Mouse (Mus musculus) stomach, embryonic 15.5 days (tissue): ENCODE results near the gene Syt15. TPM values are rescaled to one million over a fixed set of nuclear protein-coding genes. Genes with fewer than 3 reads are reported as not detected.
A peak's percentile ranks its signal among the peaks of the same experiment; 100 is the strongest.
"Not testable (repeated sequence)": the region's sequence is repeated elsewhere in the genome, so short reads cannot be mapped to it uniquely, and the experiment has no call there.

Experiments
- ATAC-seq: fragments of 200-750 bp; cut with Nextera tagmentation; 2 replicates; pipeline ENCODE4 v1.8.0; 2017; ENCODE audit warnings: low read depth, moderate number of reproducible peaks, moderate TSS enrichment; ENCODE audit not compliant: insufficient read depth, low FRiP score
- H3K27ac ChIP-seq: fragments of 300-500 bp; sonication (generic); 2 replicates; pipeline ENCODE4 v1.5.1; 2015; ENCODE audit warnings: mild to moderate bottlenecking, inconsistent platforms
- H3K27me3 ChIP-seq: fragments of 300-500 bp; sonication (generic); replicated peaks from 2 replicates; pipeline ENCODE4 v1.6.1; 2015; ENCODE audit warnings: inconsistent platforms
- H3K36me3 ChIP-seq: fragments of 300-500 bp; sonication (generic); 2 replicates; pipeline ENCODE4 v1.6.1; 2015; ENCODE audit warnings: inconsistent platforms
- H3K4me1 ChIP-seq: fragments of 300-500 bp; sonication (generic); 2 replicates; pipeline ENCODE4 v1.6.1; 2015; ENCODE audit warnings: inconsistent platforms
- H3K4me2 ChIP-seq: fragments of 300-500 bp; sonication (generic); 2 replicates; pipeline ENCODE4 v1.6.1; 2015; ENCODE audit warnings: mild to moderate bottlenecking, inconsistent platforms
- H3K4me3 ChIP-seq: fragments of 300-500 bp; sonication (generic); replicated peaks from 2 replicates; pipeline ENCODE4 v1.5.1; 2015; ENCODE audit warnings: inconsistent platforms
- H3K9ac ChIP-seq: fragments of 300-500 bp; sonication (generic); 2 replicates; pipeline ENCODE4 v1.6.1; 2015; ENCODE audit warnings: inconsistent platforms
- H3K9me3 ChIP-seq: fragments of 300-500 bp; sonication (generic); 2 replicates; pipeline ENCODE4 v1.6.1; 2016; ENCODE audit warnings: inconsistent platforms
- WGBS: fragments of 180-500 bp; shearing (Covaris S2); methylation state at CpG from one replicate; pipeline ENCODE4 v1.1.7; 2015; 5-methylcytosine and 5-hydroxymethylcytosine counted together
- polyA plus RNA-seq: library from polyadenylated mRNA; unstranded; fragments of >200 nt; fragmentation: Nextera tagmentation; extraction: Ambion mirVana; gene quantifications from 2 replicates; pipeline ENCODE4 v1.2.1, GENCODE M21; 2015

Syt15 gene
- polyA plus RNA-seq, 1 experiment from 2014 or later = 0.92 TPM

DNA sequence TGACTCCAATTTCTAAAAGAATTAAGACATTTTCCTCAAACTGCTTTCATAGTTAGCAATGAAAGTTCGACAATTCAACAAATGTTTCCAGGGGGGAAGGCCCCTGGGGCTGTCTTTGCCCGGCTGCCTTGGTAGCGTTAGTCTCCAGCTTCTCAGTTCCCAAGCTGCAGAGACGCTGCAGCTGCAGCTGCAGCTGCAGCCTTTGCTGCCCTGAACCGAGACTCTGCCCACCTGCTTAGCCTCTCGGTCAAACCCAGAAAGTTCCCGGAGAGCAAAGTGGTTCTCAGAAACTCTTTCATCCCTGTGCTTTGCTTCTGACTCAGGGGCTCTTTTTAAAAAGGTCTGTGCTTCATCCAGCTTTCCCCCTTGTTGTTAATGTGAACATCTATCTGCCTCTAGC, 12.9 kb downstream of the Syt15 start:
- Histone ChIP-seq H3K4me3 (no peak overlapping the region), H3K4me1 (peaks cover 5% of the 10 kb centered on the region), H3K36me3 (no peaks in the 10 kb centered on the region), H3K4me2 (no peak overlapping the region), H3K27ac (no peak overlapping the region), H3K9me3 (no peaks in the 10 kb centered on the region), H3K9ac (no peak overlapping the region), H3K27me3 (no peaks in the 10 kb centered on the region)
- 61% methylated on average over 7 of the region's 7 CpGs for WGBS
- no peak for ATAC-seq

DNA sequence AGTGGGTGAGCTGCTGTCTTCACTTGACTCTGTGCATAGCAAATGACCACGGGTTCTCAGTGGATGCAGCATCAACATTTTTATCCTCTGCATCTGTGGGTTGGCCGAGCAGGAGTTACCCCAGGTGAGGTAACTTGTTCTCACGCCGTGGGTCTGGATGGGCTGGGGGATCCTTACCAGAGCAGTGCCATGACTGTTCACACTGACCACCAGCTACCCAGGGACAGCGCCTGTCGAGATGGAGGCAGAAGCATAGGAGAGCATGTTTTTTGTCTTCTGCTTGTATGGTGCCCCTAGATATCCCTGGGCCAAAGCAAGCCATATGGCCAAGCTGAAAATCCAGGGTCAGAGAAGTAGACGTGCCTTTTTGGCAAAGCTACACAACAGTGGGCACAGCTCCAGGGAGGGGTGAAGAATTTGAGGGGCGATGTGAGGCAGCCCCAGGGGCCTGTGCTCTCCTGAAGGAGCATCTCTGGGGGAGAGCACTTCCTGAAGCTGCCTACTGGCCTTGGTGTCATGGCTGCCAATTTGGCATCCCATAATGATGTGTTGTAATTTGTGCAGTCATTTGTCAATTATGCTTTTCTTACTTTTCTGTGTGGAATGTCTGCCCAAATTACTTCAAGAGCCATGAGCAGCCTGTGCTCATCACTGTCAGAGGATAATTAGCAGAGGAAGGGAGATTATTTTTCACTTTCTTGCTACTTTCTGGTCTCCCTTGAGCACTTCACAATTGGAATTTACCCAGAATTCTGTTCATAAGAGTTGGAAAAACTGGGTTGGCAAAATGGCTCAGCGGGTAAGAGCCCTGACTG, 13.7 kb downstream of the Syt15 start:
- no peak overlapping the region for H3K9ac ChIP-seq
- H3K27me3 ChIP-seq = no peaks in the 10 kb centered on the region
- peaks cover 5% of the 10 kb centered on the region for H3K4me1 ChIP-seq
- H3K27ac ChIP-seq = no peak overlapping the region
- H3K36me3 ChIP-seq = no peaks in the 10 kb centered on the region
- H3K4me2 ChIP-seq = no peak overlapping the region
- no peaks in the 10 kb centered on the region for H3K9me3 ChIP-seq
- H3K4me3 ChIP-seq = no peak overlapping the region
- ATAC-seq = no peak
- 81% methylated on average over 9 of the region's 9 CpGs for WGBS

DNA sequence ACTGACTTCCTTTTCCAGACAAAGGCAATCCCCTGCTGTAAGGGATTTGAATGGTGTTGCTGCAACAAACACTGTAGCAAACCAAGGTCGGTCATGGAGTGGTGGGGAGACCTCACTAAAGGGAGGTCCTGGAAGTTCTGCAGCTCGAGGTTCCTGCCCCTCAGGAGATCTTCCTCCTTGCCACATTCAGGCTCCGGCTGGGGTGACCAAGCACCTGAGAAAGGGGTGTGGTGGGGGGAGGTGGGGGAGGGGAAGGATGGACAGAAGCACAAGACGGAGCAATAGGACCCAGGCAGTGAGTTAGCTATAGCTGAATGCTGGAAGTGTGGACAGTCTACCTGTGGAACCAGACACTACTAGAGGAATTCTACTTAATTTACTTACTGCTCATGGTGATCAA, 14.5 kb downstream of the Syt15 start:
- H3K4me1 ChIP-seq = peaks cover 5% of the 10 kb centered on the region
- no peak for ATAC-seq
- WGBS = 69% methylated on average over 4 of the region's 4 CpGs
- no peaks in the 10 kb centered on the region for H3K36me3 ChIP-seq
- no peaks in the 10 kb centered on the region for H3K27me3 ChIP-seq
- H3K4me2 ChIP-seq = no peak overlapping the region
- H3K4me3 ChIP-seq = no peak overlapping the region
- no peak overlapping the region for H3K27ac ChIP-seq
- H3K9ac ChIP-seq = no peak overlapping the region
- no peaks in the 10 kb centered on the region for H3K9me3 ChIP-seq

DNA sequence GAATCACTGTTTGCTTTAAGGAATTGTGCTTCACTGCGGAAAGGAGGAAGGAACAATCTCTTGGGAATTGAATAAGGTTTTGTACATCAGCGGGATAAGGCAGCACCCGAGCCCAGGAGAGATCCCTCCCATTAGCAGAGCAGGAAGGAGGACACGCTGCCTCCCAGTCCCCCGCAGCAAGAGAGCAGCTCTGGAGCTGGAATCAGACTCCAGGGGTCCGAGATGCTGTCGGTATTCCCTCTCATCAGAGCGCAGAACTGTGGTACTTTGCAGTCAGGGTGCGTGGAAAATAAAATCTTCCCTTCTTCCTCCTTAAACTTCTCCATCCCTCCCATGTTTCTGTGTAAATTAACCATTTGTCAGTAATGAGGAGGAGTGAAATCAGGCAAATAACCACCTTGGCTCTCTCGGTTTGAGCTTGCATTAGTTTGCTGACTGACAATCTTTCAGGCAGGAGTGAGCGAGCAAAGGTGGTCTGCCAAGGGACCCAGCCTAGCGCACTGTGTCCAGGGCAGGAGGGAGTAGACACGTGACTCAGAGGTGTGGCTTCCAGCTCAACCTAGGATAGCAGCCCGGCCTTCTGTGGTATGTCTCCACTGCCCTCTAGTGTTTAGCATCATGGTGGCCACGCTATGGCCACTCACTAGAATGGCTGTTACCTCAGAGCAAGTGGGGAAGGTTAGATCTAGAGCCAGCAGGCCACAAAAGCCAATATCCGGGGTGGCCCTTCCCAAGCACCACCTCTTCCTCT, 15.4 kb downstream of the Syt15 start:
- Histone ChIP-seq H3K27me3 (no peaks in the 10 kb centered on the region), H3K4me2 (peak overlapping the region; percentile 69), H3K27ac (no peak overlapping the region), H3K9ac (no peak overlapping the region), H3K9me3 (no peaks in the 10 kb centered on the region), H3K4me3 (peak overlapping the region; percentile 39), H3K36me3 (no peaks in the 10 kb centered on the region), H3K4me1 (peaks cover 5% of the 10 kb centered on the region)
- 5% methylated on average over 16 of the region's 16 CpGs for WGBS
- ATAC-seq = peak; percentile 98

DNA sequence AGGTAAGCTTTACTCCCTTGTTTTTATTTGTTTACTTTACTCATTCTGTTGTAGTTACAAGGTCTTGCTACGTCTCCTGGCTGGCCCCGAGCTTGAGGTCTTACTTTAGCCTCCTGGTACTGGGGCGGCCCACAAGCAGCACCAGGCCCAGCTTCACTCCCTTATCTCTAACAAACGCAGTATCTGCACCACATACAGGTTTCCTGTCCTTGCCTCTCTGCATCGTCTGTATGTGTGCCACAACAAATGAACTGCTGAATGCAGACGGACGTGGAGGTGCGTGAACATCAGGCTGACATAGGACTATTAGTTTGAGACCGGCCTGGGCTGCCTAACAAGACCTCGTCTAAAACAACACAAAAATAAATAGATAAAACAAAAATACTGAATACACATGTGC, 20.9 kb downstream of the Syt15 start:
- Histone ChIP-seq H3K4me3 (no peak overlapping the region), H3K27ac (no peak overlapping the region), H3K9me3 (no peaks in the 10 kb centered on the region), H3K4me1 (no peaks in the 10 kb centered on the region), H3K9ac (no peak overlapping the region), H3K4me2 (no peak overlapping the region), H3K36me3 (no peaks in the 10 kb centered on the region), H3K27me3 (no peaks in the 10 kb centered on the region)
- ATAC-seq = no peak
- 61% methylated on average over 10 of the region's 10 CpGs for WGBS

DNA sequence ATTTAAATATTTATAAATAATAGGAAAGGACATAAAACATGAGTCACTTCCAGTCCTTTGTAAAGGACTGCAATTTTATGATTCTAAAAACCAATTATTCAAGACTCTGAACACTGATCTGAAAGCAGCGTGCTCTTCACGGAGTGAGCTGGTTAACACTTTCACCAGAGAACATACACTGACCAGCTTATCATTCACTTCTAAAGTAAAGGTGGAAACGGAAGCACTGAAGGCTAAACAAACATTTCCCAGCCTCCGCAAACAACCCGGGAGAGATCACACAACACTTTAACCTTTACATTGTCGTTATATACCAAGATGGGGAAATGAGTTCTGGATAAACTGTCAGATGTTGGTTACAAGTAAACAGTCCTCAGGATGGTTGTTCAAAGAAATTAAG, 21.3 kb downstream of the Syt15 start:
- Histone ChIP-seq H3K4me2 (no peak overlapping the region), H3K27me3 (no peaks in the 10 kb centered on the region), H3K4me1 (no peaks in the 10 kb centered on the region), H3K9ac (no peak overlapping the region), H3K9me3 (no peaks in the 10 kb centered on the region), H3K4me3 (no peak overlapping the region), H3K36me3 (no peaks in the 10 kb centered on the region), H3K27ac (no peak overlapping the region)
- WGBS = 45% methylated on average over 6 of the region's 6 CpGs
- no peak; the same call in 1 of the 2 replicates for ATAC-seq

DNA sequence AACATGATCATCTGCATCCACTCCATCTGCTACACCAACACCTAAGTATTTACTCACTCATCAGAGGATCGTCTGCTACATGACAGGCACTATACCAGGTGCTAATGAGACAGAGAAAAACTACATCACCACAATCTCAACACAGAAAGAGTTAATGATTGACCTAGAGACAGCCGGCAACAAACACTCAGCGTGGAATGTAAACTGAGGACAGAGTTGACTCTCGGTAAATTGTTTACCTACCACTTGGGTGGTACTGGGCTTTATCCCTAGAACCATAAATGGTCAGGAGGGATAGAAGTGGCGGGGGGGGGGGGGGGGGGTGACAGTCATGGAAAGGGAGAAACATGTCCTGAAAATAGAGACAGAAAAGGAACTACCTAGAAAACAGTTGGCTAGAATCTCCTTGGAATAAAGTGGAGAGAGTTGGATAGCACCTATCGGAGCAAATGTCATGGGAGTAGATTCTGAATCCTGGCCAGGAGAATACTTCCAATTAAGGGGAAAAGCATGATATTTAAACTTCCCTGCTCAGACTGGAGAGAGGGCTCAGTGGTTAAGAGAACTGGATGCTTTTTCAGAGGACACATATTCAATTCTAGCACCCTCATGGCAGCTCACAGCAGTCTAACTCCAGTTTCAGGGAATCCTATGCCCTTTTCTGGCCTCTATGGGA, 33.2 kb downstream of the Syt15 start:
- 32% methylated on average over 6 of the region's 6 CpGs for WGBS
- Histone ChIP-seq H3K9me3 (no peaks in the 10 kb centered on the region), H3K4me1 (no peaks in the 10 kb centered on the region), H3K27me3 (no peaks in the 10 kb centered on the region), H3K4me2 (no peak overlapping the region), H3K27ac (no peak overlapping the region), H3K36me3 (no peaks in the 10 kb centered on the region), H3K4me3 (no peak overlapping the region), H3K9ac (no peak overlapping the region)
- ATAC-seq = no peak

DNA sequence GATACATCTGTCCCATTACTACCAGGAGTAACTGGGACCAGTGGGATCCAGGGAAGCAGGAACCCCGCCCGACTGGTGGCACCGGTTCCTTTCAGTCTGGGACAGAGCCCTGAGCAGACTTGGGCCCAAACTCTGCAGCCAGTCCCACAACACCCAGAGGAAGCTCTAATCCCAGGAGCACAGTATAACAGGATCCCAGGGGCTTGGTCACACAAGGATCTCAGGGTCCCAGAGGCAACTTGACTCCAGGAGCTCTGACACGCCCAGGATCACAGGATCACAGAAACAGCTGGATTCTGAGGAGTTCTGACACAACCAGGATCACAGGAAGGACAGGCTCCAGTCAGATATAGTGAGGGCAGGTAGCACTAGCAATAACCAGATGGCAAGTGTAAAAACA, 33.9 kb downstream of the Syt15 start:
- Histone ChIP-seq H3K4me3 (no peak overlapping the region), H3K4me2 (no peak overlapping the region), H3K4me1 (no peaks in the 10 kb centered on the region), H3K36me3 (no peaks in the 10 kb centered on the region), H3K9ac (no peak overlapping the region), H3K27me3 (no peaks in the 10 kb centered on the region), H3K27ac (no peak overlapping the region), H3K9me3 (no peaks in the 10 kb centered on the region)
- ATAC-seq = no peak
- 77% methylated on average over 4 of the region's 4 CpGs for WGBS

DNA sequence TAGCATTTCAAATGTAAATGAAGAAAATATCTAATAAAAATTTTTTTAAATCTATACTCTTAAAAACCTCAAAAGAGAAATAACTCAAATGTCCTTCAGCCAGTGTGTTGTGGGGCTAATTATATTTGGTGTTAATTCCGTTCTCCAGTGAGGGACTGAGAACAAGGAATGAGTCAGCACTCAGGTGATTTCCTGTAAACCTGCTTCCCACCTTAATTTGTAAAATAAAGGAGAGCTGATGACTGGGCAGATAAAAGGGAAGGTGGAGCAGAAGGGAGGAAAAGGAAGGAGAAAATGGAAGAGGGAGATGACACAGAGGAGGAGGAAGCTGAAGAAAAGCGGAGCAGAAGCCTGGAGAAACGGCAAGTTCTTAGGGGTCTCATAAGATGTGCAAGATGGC, 39.1 kb downstream of the Syt15 start:
- not testable (repeated sequence) for H3K4me3 ChIP-seq, H3K4me2 ChIP-seq, H3K27me3 ChIP-seq, H3K9me3 ChIP-seq, H3K27ac ChIP-seq, H3K36me3 ChIP-seq, H3K4me1 ChIP-seq, H3K9ac ChIP-seq, ATAC-seq
- WGBS = 66% methylated on average over 3 of the region's 3 CpGs

DNA sequence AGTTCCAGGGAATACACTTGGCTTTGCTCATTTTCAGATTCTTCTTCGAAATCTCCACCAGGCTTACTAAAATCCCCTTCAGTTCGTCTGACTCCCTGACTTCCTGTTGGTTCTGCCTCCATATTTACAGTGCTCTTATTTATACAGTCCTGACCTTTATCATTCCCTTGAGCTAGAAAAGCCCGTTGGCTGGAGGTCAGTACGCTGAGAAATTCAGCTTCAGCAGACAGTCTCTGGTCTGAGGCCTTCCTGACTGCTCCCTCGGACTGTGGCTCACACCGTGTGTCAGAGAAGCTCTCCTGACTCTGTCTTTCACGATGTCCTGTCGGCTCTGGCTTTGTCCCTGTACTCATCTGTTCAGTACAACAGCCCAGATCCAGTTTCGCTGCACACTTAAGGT, 48.7 kb downstream of the Syt15 start:
- H3K4me3 ChIP-seq = no peak overlapping the region
- H3K27me3 ChIP-seq = no peaks in the 10 kb centered on the region
- H3K9me3 ChIP-seq = no peaks in the 10 kb centered on the region
- H3K27ac ChIP-seq = no peak overlapping the region
- 56% methylated on average over 9 of the region's 9 CpGs for WGBS
- no peak overlapping the region for H3K9ac ChIP-seq
- no peaks in the 10 kb centered on the region for H3K4me1 ChIP-seq
- no peak overlapping the region for H3K4me2 ChIP-seq
- H3K36me3 ChIP-seq = no peaks in the 10 kb centered on the region
- ATAC-seq = no peak

DNA sequence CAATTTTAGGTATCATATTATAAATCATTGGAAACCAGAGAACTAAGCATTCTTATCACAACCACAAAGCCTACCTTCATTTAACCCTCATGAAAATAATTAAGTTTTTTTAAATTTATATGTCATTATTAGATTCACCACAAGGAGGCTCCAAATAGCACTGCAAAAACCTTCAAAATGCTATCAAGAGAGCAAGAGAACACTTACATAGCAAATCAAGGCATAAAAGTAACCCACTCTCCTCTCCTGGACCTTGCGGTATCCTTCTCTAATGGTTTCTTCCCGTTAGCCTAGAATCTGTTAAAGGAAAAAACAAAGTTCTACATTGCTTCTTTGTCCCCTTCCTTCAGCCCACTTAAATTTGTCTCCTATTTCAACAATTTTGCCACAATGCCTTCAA, 53.9 kb downstream of the Syt15 start:
- no peaks in the 10 kb centered on the region for H3K9me3 ChIP-seq
- no peaks in the 10 kb centered on the region for H3K27me3 ChIP-seq
- ATAC-seq = no peak
- no peak overlapping the region for H3K9ac ChIP-seq
- WGBS = 50% methylated on average over 2 of the region's 2 CpGs
- no peak overlapping the region for H3K4me3 ChIP-seq
- no peak overlapping the region for H3K4me2 ChIP-seq
- no peak overlapping the region for H3K27ac ChIP-seq
- no peaks in the 10 kb centered on the region for H3K4me1 ChIP-seq
- no peaks in the 10 kb centered on the region for H3K36me3 ChIP-seq

DNA sequence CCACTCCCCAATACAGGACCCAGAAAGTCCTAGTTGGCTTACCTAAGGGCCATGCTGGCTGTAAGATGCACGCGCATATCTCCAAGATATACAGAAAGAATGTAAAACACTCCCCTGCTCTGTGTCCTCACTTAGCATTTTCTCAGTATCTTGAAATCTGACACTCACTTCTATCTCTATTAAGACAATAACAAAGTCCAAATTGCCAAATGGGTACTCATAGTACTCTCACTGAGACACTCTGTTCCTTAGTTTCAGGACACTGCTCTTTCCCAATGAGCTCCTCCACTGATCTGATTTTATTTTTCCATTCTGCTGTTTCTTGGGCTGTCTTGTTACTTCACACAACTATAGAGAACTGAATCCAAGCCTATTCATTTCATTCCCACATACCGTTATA, 54.7 kb downstream of the Syt15 start:
- Histone ChIP-seq H3K27ac (no peak overlapping the region), H3K36me3 (no peaks in the 10 kb centered on the region), H3K4me3 (no peak overlapping the region), H3K4me2 (no peak overlapping the region), H3K4me1 (no peaks in the 10 kb centered on the region), H3K9me3 (no peaks in the 10 kb centered on the region), H3K9ac (no peak overlapping the region), H3K27me3 (no peaks in the 10 kb centered on the region)
- ATAC-seq = no peak
- 89% methylated on average over 3 of the region's 3 CpGs for WGBS
